Mouse (Mus musculus): Measurements from ENCODE around the gene Btg3.

DNA sequence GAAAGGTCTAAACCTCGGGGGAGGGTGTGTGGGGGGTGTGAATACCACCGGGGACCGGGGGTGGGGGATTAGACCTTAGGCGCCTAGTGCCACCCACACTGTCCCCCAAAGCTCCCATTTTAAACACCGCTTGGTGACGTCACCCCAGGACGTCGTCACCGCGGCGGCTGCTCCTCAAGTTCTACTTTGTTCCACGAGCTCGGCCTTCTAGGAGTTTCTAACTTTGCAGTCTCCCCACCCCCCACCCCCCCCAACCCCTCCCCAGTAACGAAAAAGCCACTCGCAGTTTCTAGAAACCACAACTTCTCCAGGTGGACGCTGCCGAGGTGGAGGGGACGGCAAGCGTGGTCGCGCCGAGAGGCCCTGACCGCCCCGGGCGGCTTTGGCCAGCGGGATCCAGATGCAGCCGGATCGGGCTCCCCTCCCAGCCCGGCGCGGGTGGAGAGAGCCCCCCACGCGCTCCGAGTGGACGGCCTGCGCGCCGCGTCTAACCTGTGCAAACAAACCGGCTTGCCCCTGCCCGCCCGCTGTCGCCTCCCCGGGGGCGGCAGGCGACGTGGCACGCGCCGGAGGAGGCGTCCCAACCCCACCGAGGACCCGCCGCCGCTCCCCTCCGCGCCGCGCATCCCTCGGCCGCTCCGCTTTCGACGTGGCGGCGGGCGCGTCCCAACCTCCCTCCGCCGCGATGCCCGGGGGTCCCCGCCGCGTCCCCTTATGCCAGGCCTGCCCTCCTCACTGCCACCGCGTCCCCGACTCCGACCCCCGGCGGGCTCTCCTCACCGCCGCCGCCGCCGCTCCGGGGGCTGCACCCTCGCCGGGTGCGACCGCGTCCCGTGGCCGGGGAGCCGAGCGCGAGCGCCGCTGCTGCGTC, 936 bp downstream of the Btg3 start:
- peak; percentile 75; the same call in 1 of the 2 replicates for TF ChIP-seq POLR2A (IDR thresholded peaks at IDR 0.05; ENCODE audit: control insufficient read depth, extremely low read depth, insufficient read depth, low read length, poor library complexity)
- TF ChIP-seq CTCF (IDR thresholded peaks at IDR 0.05; ENCODE audit: borderline replicate concordance, control insufficient read depth, extremely low read depth, insufficient read depth, low read length, poor library complexity) = no peak
